Mouse (Mus musculus) spleen, adult 2 months (tissue): Measurements from ENCODE around the gene Olfr825. TPM values are rescaled to one million over a fixed set of nuclear protein-coding genes. Genes with fewer than 3 reads are reported as not detected.

ENCODE experiments used
- polyA plus RNA-seq: library from polyadenylated mRNA; depleted of rRNA; stranded (reverse); fragments of >200 nt; gene quantifications from 2 replicates; pipeline ENCODE4 v1.2.3, GENCODE M21; 2012; rRNA removed

Olfr825 gene
- polyA plus RNA-seq, 1 experiment: not detected

Other genes starting within 250 kb of the Olfr825 start
- gene Olfr818, start 217.7 kb downstream of the Olfr825 start, polyA plus RNA-seq: not detected in 2 replicates
- gene Olfr819, start 199.5 kb downstream of the Olfr825 start, polyA plus RNA-seq: not detected in 2 replicates
- gene Olfr247, start 190.6 kb downstream of the Olfr825 start, polyA plus RNA-seq: not detected in 2 replicates
- gene Gm10310, start 181.7 kb downstream of the Olfr825 start, polyA plus RNA-seq: not detected in 2 replicates
- not detected in 2 replicates for gene Olfr820, start 154.1 kb downstream of the Olfr825 start, polyA plus RNA-seq
- not detected in 2 replicates for gene Olfr821, start 136.4 kb downstream of the Olfr825 start, polyA plus RNA-seq
- gene Olfr822, start 95.6 kb downstream of the Olfr825 start, polyA plus RNA-seq: not detected in 2 replicates
- not detected in 2 replicates for gene Olfr823, start 51.4 kb downstream of the Olfr825 start, polyA plus RNA-seq
- gene Olfr824, start 36.8 kb downstream of the Olfr825 start, polyA plus RNA-seq: not detected in 2 replicates
- not detected in 2 replicates for gene Olfr826, start 17.4 kb upstream of the Olfr825 start, polyA plus RNA-seq
- not detected in 2 replicates for gene Olfr827, start 47.6 kb upstream of the Olfr825 start, polyA plus RNA-seq
- gene Neurod4, start 113.5 kb upstream of the Olfr825 start, polyA plus RNA-seq: 0.04 TPM in 2 replicates
- gene Tespa1, start 156.1 kb upstream of the Olfr825 start, polyA plus RNA-seq: 10.3 and 10.8 TPM in 2 replicates
- not detected in 2 replicates for gene Vmn2r84, start 227.6 kb upstream of the Olfr825 start, polyA plus RNA-seq